Mouse (Mus musculus): Measurements from ENCODE around the gene Myo16. TPM values are rescaled to one million over a fixed set of nuclear protein-coding genes. Genes with fewer than 3 reads are reported as not detected.
A peak's percentile ranks its signal among the peaks of the same experiment; 100 is the strongest.

The Myo16 gene
- polyA plus RNA-seq, 1 experiment from 2014 or later: 0.01 TPM

DNA sequence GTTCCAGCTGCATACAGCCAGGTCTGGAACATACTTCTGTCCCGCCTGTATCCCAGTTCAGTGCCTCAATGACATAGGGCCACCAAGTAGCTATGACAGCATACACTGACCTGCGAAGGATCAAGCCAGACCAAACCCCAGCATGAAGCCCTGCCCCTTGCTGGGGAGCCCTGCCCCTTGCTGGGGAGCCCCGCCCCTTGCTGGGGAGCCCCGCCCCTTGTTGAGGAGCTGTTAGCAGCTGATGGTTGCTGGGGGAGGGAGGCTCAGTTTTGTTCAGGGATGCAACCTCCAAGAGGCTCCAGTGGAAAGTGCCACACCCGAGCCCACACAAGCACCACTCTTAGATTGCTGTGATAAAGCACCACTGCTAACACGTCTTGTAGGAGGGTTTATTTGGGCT lies 266.8 kb downstream of the Myo16 start:
- no peaks in the 10 kb centered on the region for H3K9me3 ChIP-seq (ENCODE audit: low read length)
- TF ChIP-seq CTCF (IDR thresholded peaks at IDR 0.05; ENCODE audit: low read depth): no peak
- no peak for TF ChIP-seq EP300 (IDR thresholded peaks at IDR 0.05; ENCODE audit: low read depth)
- no peaks in the 10 kb centered on the region for H3K27me3 ChIP-seq (ENCODE audit: insufficient read depth, low read length)
- DNase-seq (peak; percentile 30), ATAC-seq (no peak)
- 67% methylated on average over 6 of the region's 6 CpGs for WGBS (ENCODE audit: insufficient replicate concordance)
- no peak overlapping the region for H3K9ac ChIP-seq (replicated peaks)
- H3K4me3 ChIP-seq (ENCODE audit: low read depth, low read length): no peak overlapping the region
- H3K36me3 ChIP-seq (replicated peaks; ENCODE audit: insufficient read depth, low read length): no peaks in the 10 kb centered on the region
- H3K4me1 ChIP-seq (ENCODE audit: insufficient read depth): no peaks in the 10 kb centered on the region
- no peak overlapping the region for H3K27ac ChIP-seq (ENCODE audit: low read depth)
- no peak overlapping the region for H3K4me2 ChIP-seq (ENCODE audit: low read depth, low read length)

DNA sequence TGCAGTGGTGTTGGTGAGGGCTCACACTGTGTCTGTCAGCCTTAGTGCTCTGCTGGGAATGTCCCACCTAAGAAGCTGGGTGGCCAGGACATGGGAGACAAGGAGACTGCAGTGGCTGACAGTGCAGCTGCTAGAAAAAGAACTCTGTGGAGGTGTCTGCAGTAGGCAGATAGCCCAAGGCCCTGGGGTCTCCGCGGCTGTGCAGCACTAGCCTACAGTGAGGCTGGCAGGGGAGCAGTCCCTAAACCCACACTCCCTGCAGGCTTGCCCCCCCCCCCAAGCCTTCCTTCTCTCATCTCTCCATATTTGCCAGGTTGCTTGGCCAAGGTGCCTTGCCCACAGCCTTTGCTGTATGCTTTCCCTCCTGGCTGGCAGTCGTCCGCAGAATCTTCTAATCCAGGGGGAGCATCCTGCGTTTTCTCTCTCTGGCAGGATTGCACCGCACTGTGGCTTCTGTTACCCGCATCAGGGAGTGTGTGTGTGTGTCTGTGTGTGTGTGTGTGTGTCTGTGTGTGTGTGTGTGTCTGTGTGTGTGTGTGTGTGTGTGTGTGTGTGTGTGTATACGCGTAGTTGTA lies 267.9 kb downstream of the Myo16 start:
- 81% methylated on average over 9 of the region's 9 CpGs for WGBS (ENCODE audit: insufficient replicate concordance)
- H3K4me1 ChIP-seq (ENCODE audit: insufficient read depth): no peaks in the 10 kb centered on the region

DNA sequence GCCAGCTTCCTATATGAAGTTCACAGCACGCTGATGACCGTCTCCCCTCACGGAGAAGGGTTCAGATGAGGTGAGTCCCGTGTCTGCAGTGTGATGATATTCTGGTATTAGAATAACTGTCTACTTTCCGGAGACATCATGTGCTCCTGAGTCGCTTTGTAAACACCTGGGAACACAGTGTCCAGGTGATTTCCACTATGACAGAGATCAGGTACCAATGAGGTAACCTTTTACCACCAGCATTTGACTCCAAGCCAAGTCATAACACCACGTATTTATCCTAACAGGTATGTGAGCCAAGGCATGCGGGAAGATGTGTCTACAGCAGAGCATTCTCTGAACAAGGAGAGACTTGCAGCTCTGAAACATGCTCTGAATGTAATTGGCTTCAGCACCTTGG lies 281.8 kb downstream of the Myo16 start:
- Histone ChIP-seq H3K27ac (ENCODE audit: low read depth) (peak overlapping the region; percentile 60), H3K9me3 (ENCODE audit: low read length) (no peaks in the 10 kb centered on the region), H3K36me3 (replicated peaks; ENCODE audit: insufficient read depth, low read length) (no peaks in the 10 kb centered on the region), H3K4me2 (ENCODE audit: low read depth, low read length) (no peak overlapping the region), H3K4me3 (ENCODE audit: low read depth, low read length) (no peak overlapping the region), H3K9ac (replicated peaks) (peak overlapping the region; percentile 30; the same call in 1 of the 2 replicates), H3K4me1 (ENCODE audit: insufficient read depth) (0 out of 2 replicates have a peak, but pooled peaks cover 2% of the 10 kb centered on the region), H3K27me3 (ENCODE audit: insufficient read depth, low read length) (no peaks in the 10 kb centered on the region)
- TF ChIP-seq EP300 (IDR thresholded peaks at IDR 0.05; ENCODE audit: low read depth) (peak; percentile 96), CTCF (IDR thresholded peaks at IDR 0.05; ENCODE audit: low read depth) (no peak)
- 67% methylated on average over 8 of the region's 8 CpGs for WGBS (ENCODE audit: insufficient replicate concordance)
- ATAC-seq: peak; percentile 87
- peak; percentile 33 for DNase-seq

More for the DNA sequence above, 267.9 kb downstream of the Myo16 start:
- H3K4me2 ChIP-seq (ENCODE audit: low read depth, low read length): no peak overlapping the region
- no peak overlapping the region for H3K27ac ChIP-seq (ENCODE audit: low read depth)
- no peak overlapping the region for H3K9ac ChIP-seq (replicated peaks)
- no peak for DNase-seq
- H3K36me3 ChIP-seq (replicated peaks; ENCODE audit: insufficient read depth, low read length): no peaks in the 10 kb centered on the region
- H3K4me3 ChIP-seq (ENCODE audit: low read depth, low read length): no peak overlapping the region
- H3K27me3 ChIP-seq (ENCODE audit: insufficient read depth, low read length): no peaks in the 10 kb centered on the region
- no peak for ATAC-seq
- no peaks in the 10 kb centered on the region for H3K9me3 ChIP-seq (ENCODE audit: low read length)
- no peak for TF ChIP-seq CTCF (IDR thresholded peaks at IDR 0.05; ENCODE audit: low read depth)
- TF ChIP-seq EP300 (IDR thresholded peaks at IDR 0.05; ENCODE audit: low read depth): no peak

DNA sequence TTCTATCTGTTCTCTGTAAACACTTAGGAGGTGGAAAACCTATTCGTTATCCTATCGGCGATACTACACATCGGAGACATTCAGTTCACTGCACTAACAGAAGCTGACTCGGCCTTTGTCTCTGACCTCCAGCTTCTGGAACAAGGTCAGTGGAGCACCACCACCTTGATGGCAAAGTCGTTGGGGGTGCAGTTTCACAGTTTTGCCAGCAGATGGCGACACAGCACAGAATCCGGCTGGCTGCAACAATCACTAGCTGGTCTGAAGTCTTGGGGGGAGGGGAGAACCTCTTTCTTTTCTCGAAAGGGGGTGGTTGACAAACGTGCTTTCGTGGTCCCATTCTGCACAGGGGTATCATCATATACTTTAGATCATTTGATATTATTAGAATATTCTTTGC lies 285.1 kb downstream of the Myo16 start:
- peak; percentile 37; the same call in 1 of the 2 replicates for ATAC-seq

DNA sequence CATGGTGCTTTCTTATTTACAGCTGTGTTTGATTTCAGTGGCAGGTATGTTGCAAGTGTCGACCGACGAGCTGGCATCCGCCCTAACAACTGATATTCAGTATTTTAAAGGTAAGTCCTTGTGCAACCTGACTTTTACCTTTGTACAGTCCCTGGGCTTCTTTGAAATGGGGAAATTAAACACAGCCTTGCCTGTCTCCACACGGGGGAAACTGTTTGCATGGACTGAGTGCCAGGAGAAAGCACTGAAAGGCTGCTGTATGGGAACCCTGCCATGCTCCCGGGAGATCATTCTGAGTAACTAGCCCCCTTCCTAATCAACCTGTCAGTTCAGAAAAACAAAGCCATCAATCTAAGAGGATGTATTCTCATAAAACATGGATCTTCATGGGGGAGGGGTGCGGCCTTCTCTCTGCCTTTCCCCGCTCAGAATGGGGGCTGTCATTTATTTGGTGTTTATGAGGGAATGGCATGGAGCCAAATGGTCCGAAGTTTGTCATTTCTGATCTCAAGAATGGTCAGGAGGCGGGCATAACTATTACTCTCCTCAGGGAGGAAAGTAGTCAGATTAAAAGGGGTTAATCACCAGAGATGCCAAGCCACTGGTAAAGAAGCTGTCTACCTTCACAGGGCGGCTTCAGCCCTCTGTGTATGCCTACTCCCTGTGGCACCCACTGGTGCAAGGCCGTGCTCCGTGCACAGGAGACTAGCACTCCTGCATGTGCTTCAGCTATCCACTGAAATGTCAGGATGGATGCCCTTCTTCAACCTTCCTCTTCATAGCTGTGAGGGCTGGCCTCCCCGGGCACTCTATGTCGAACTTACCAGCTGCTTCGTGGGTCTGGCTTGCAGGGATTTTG lies 286.1 kb downstream of the Myo16 start:
- 50% methylated on average over 16 of the region's 16 CpGs for WGBS (ENCODE audit: insufficient replicate concordance)
- DNase-seq: peak; percentile 51
- TF ChIP-seq CTCF (IDR thresholded peaks at IDR 0.05; ENCODE audit: low read depth): no peak
- TF ChIP-seq EP300 (IDR thresholded peaks at IDR 0.05; ENCODE audit: low read depth): peak; percentile 75

More for the DNA sequence above, 285.1 kb downstream of the Myo16 start:
- Histone ChIP-seq H3K9ac (replicated peaks) (no peak overlapping the region), H3K27ac (ENCODE audit: low read depth) (peak overlapping the region; percentile 77), H3K4me1 (ENCODE audit: insufficient read depth) (0 out of 2 replicates have a peak, but pooled peaks cover 2% of the 10 kb centered on the region), H3K4me3 (ENCODE audit: low read depth, low read length) (no peak overlapping the region), H3K36me3 (replicated peaks; ENCODE audit: insufficient read depth, low read length) (no peaks in the 10 kb centered on the region), H3K27me3 (ENCODE audit: insufficient read depth, low read length) (no peaks in the 10 kb centered on the region), H3K9me3 (ENCODE audit: low read length) (no peaks in the 10 kb centered on the region), H3K4me2 (ENCODE audit: low read depth, low read length) (no peak overlapping the region)
- TF ChIP-seq EP300 (IDR thresholded peaks at IDR 0.05; ENCODE audit: low read depth) (no peak), CTCF (IDR thresholded peaks at IDR 0.05; ENCODE audit: low read depth) (peak; percentile 97)
- WGBS (ENCODE audit: insufficient replicate concordance): 16% methylated on average over 11 of the region's 11 CpGs
- DNase-seq: peak; percentile 79

DNA sequence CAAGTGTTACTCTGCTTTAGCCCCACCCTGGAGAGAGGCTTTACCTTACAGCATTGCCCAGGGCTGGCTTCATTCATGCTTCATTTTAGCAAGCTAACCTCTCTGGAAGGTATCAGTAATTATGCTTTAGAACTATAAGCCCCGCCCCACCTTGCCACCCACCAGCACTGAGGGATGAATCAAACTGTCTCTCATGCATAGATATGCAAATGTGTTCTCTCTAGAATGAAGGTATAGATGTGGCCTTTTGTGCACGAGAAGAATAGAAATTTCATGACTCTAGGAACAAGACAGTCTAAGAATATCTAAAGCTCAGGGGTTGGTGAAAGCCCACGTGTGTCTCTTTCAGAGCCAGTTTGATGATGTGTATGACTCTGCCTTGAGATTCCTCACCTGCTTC lies 288.9 kb downstream of the Myo16 start:
- Histone ChIP-seq H3K9me3 (ENCODE audit: low read length) (no peaks in the 10 kb centered on the region), H3K36me3 (replicated peaks; ENCODE audit: insufficient read depth, low read length) (no peaks in the 10 kb centered on the region), H3K4me2 (ENCODE audit: low read depth, low read length) (no peak overlapping the region), H3K27ac (ENCODE audit: low read depth) (no peak overlapping the region), H3K9ac (replicated peaks) (no peak overlapping the region), H3K27me3 (ENCODE audit: insufficient read depth, low read length) (no peaks in the 10 kb centered on the region), H3K4me1 (ENCODE audit: insufficient read depth) (0 out of 2 replicates have a peak, but pooled peaks cover 2% of the 10 kb centered on the region), H3K4me3 (ENCODE audit: low read depth, low read length) (no peak overlapping the region)
- WGBS (ENCODE audit: insufficient replicate concordance): 69% methylated on average over 3 of the region's 3 CpGs
- no peak for DNase-seq
- TF ChIP-seq EP300 (IDR thresholded peaks at IDR 0.05; ENCODE audit: low read depth) (no peak), CTCF (IDR thresholded peaks at IDR 0.05; ENCODE audit: low read depth) (no peak)
- ATAC-seq: no peak

More for the DNA sequence above, 286.1 kb downstream of the Myo16 start:
- Histone ChIP-seq H3K9me3 (ENCODE audit: low read length) (no peaks in the 10 kb centered on the region), H3K36me3 (replicated peaks; ENCODE audit: insufficient read depth, low read length) (no peaks in the 10 kb centered on the region), H3K4me3 (ENCODE audit: low read depth, low read length) (no peak overlapping the region), H3K4me1 (ENCODE audit: insufficient read depth) (0 out of 2 replicates have a peak, but pooled peaks cover 2% of the 10 kb centered on the region), H3K27ac (ENCODE audit: low read depth) (peak overlapping the region; percentile 77), H3K9ac (replicated peaks) (no peak overlapping the region; the same call in 1 of the 2 replicates), H3K4me2 (ENCODE audit: low read depth, low read length) (peak overlapping the region; percentile 13; the same call in 1 of the 2 replicates), H3K27me3 (ENCODE audit: insufficient read depth, low read length) (no peaks in the 10 kb centered on the region)
- ATAC-seq: peak; percentile 73
